Mouse (Mus musculus) activated CD4-positive, CD25-positive, alpha-beta regulatory T cell, adult 9 weeks (primary cell): ENCODE data around the gene Dpp9. TPM values are rescaled to one million over a fixed set of nuclear protein-coding genes. Genes with fewer than 3 reads are reported as not detected.

Experiments
- polyA plus RNA-seq: library from polyadenylated mRNA; unstranded; fragments of 100-300 nt; shearing (Covaris generic); gene quantifications from one replicate; pipeline ENCODE4 v1.2.1, GENCODE M21; 2017

The Dpp9 gene
- polyA plus RNA-seq, result 40.5 TPM

DNA sequence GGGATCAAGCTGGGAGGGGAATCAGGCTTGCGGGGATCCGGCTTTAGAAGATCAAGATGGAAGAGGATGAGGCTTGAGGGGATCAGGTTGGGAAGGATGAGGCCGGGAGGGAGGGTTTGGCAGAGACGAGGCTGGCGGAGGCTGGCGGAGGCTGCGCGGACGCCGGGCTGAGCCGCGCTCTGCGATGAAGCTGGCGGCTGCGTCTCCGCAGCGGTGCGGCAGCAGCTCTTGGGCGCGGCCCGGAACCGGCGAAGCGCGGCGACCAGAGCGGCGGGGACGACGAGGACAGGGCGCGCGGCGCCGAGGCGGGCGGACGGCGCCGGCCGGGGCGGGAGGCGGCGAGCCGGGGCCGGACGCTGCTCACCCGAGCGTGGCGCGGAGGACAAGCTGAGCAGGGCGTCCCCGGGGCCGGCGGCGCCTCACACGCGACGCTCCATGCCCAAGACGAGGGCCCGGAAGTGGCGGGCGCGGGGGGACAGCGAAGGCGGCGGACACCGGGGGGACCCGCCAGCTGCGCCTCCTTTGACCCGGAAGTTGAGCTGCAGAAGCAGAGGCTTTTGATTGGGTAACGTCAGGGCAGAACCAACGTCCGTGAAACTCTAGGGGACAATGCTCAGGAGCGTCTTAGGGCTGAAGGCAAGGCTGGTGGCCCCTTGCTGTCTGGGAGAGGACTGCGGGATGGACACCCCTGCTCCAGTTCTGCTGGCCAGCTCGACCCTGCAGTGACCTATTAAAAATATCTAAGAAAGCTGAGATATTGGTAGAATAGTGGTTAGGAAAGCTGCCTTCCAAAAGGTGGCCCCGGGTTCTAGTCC lies at the start of gene Dpp9:
Gene Dpp9, minus strand, starts transcription at position 529 of the 815 bp plus-strand sequence.

DNA sequence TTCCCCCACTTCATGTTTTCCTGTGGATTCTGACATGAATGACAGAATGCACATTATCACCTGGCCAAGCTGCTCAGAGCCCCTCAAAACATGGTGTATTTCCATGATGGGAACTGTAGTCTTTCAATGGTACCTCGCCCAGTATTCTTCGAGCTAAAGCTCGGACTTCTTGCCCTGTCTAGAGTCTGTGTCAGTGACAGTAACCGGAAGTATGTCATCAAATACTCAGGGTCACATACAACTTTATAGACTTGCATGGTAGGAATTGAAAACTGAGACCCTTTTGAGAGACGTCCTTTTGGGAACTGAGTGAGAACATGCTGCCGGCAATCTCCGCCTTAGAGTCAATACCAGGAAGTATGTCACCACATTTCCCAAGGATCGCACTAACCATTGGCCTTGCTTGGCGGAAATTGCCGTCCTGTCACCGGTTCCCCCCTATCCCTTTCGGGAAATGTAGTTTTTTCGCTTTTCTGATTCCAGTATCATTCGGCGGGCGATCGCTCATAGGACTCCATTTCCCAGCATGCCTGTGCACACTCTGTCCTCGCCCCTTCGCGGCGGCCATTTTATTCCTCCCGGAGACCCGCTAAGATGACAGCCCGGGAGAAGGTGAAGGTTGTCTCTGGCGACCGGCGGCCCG lies 37.7 kb upstream of the Dpp9 start, which contains the start of gene Fem1a:
Gene Fem1a, plus strand, starts transcription at position 572 of the 643 bp plus-strand sequence.

DNA sequence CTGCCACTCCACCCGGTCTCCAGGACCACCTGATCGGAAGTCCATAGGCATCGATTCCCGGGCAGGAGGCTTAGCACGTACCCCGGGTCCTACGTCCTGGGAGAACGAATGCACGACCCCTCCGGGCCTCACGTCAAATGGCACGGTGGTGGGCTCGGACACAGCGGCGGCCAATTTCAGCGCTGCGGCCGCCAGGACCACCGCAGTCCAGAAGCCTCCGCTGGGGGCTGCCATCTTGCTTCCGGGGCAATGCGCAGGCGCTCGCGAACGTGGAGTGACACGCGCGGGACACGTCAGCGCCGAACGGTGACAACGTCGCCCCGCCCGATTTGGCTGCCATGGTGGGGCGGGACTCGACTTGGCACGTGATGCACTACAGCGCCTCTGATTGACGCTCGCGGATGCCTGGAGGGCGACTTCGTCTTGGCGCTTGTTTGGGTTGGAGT lies 35.0 kb downstream of the Dpp9 start, which contains the start of gene Mydgf:
Gene Mydgf, minus strand, starts transcription at position 263 of the 446 bp plus-strand sequence.

GRCm38 (mm10) chr17:56162231-56162774 lies 56.4 kb downstream of the Dpp9 start, which contains the start of gene Tnfaip8l1:
TSS of gene Tnfaip8l1 (plus strand) at chr17:56162477.

GRCm38 (mm10) chr17:56139858-56140595 lies 78.7 kb downstream of the Dpp9 start, which contains the start of gene Sema6b:
TSS of gene Sema6b (minus strand) at chr17:56140343.

Other genes starting within 250 kb of the Dpp9 start
- not detected for gene Shd, start 248.4 kb downstream of the Dpp9 start, polyA plus RNA-seq
- gene Fsd1, start 232.4 kb downstream of the Dpp9 start, polyA plus RNA-seq, result not detected
- gene Stap2, start 213.3 kb downstream of the Dpp9 start, polyA plus RNA-seq, result 0.49 TPM
- gene Mpnd, start 213.2 kb downstream of the Dpp9 start, polyA plus RNA-seq, result 36.2 TPM
- 164 TPM for gene Sh3gl1, start 182.3 kb downstream of the Dpp9 start, polyA plus RNA-seq
- gene Chaf1a, start 178.5 kb downstream of the Dpp9 start, polyA plus RNA-seq, result 1.2 TPM
- gene Ubxn6, start 143.9 kb downstream of the Dpp9 start, polyA plus RNA-seq, result 75.5 TPM
- 139 TPM for gene Hdgfl2, start 139.3 kb downstream of the Dpp9 start, polyA plus RNA-seq
- not detected for gene Plin4, start 109.1 kb downstream of the Dpp9 start, polyA plus RNA-seq
- not detected for gene Plin5, start 101.3 kb downstream of the Dpp9 start, polyA plus RNA-seq
- not detected for gene Lrg1, start 96.9 kb downstream of the Dpp9 start, polyA plus RNA-seq
- not detected for gene Sema6b, start 78.6 kb downstream of the Dpp9 start, polyA plus RNA-seq
- 34.1 TPM for gene Tnfaip8l1, start 56.4 kb downstream of the Dpp9 start, polyA plus RNA-seq
- gene Mydgf, start 35.0 kb downstream of the Dpp9 start, polyA plus RNA-seq, result 60.7 TPM
- gene Fem1a, start 37.9 kb upstream of the Dpp9 start, polyA plus RNA-seq, result 3.4 TPM
- 8.1 TPM for gene Ticam1, start 57.9 kb upstream of the Dpp9 start, polyA plus RNA-seq
- gene Plin3, start 74.0 kb upstream of the Dpp9 start, polyA plus RNA-seq, result 40.9 TPM
- gene Arrdc5, start 81.4 kb upstream of the Dpp9 start, polyA plus RNA-seq, result not detected
- 25.1 TPM for gene Uhrf1, start 84.4 kb upstream of the Dpp9 start, polyA plus RNA-seq
- 15.9 TPM for gene Kdm4b, start 107.2 kb upstream of the Dpp9 start, polyA plus RNA-seq